Mouse (Mus musculus) frontal cortex, adult 2 months (tissue): ENCODE results near the gene E4f1. TPM values are rescaled to one million over a fixed set of nuclear protein-coding genes. Genes with fewer than 3 reads are reported as not detected.

Experiments
- DNase-seq, 2 experiments: peaks; one replicate each; pipeline ENCODE4 v3.0.0; 2022; ENCODE audit warnings: low spot score in 1 of 2; ENCODE audit errors: extremely low spot score in 1 of 2
- polyA plus RNA-seq: library from polyadenylated mRNA; depleted of rRNA; stranded (reverse); fragments of >200 nt; gene quantifications from 2 replicates; pipeline ENCODE4 v1.2.3, GENCODE M21; 2012; rRNA removed

E4f1 gene
- 86.1 and 86.4 TPM in 2 replicates for polyA plus RNA-seq

- DNase-seq = peak; percentile 98 to 99
These were observed at the start of gene E4f1, which contains the start of gene Pgp for GRCm38 (mm10) chr17:24469910-24470602. TSS of gene E4f1 (minus strand) at chr17:24470313. TSS of gene Pgp (plus strand) at chr17:24470392.

GRCm38 (mm10) chr17:24514270-24515257 lies 44.5 kb upstream of the E4f1 start:
- DNase-seq = no peak

DNA sequence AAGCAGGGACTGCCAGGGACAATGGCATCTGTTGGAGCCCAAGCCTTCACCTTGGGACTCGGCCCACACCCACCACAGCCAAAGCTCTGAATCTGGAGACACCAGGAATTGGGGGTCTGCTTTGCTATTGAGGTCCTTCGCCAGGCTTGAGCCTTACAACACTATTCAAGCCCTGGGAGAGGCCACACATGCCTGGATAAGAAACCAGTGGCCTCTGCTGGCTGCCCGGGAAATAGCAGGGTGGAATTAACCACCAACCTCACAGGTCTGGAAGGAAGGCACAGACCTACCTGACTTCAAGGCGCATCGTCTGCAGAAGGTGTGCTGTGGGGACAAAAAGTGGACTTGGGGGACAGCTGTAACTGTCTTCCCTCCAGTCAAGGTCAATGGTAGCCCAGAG lies 43.5 kb upstream of the E4f1 start:
- peak in 1 of 2 experiments; percentile 86 for DNase-seq

DNA sequence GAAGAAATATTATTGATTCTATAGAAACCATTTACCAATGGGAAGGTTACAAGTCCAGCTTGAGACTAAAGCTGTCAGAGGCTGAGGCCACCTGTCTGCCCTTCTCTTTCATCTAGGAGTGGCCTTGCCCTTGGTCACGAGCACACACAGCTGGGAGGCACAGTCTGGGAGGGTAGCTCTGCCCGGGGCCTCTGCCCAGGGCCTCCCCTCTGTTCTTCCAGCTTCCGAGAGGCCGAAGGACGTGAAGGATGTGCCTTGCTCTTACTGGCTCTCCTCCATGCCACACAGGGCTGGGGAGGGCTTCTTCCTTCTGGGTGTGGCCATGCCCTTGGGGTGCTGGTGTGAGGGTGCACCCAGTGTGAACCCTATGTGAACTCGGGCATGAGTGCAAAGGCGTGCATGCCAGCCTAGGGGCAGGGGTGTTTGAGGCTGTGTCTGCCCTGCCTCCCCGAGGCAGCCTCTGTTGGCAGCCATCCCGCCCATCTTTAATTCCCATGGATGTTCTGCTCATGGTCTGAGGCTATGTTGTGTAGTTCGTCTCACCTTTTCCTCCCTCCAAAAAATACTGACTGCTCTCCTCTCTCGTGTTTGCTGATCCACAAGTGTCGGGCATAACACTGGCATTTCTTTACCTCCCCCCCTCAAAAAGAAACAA lies 37.8 kb upstream of the E4f1 start:
- DNase-seq = no peak

DNA sequence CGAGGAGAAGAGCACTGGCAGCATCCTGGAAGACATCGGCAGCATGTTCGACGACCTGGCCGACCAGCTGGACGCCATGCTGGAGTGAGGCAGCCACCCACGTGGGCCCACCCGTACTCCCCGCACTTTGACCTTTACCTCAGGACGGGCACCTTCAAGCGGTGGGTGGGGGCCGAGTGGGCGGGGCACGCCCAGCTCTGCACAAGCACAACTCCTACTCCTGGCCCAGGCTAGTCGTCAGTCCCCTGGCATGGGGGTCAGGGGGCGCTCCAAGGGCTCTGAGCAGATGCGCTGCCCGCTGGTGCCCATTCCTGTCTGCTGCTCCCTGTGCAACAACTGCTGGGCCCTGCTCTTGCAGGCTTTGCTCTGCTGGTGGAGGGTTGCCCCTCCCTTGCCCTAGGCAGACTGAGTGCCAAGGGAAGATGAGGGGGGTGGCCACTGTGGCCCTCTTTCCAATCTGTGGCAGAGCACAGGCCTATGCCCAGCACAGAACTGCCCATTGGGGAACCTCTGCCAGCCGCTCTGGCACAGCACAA lies 37.1 kb upstream of the E4f1 start:
- DNase-seq = no peak

DNA sequence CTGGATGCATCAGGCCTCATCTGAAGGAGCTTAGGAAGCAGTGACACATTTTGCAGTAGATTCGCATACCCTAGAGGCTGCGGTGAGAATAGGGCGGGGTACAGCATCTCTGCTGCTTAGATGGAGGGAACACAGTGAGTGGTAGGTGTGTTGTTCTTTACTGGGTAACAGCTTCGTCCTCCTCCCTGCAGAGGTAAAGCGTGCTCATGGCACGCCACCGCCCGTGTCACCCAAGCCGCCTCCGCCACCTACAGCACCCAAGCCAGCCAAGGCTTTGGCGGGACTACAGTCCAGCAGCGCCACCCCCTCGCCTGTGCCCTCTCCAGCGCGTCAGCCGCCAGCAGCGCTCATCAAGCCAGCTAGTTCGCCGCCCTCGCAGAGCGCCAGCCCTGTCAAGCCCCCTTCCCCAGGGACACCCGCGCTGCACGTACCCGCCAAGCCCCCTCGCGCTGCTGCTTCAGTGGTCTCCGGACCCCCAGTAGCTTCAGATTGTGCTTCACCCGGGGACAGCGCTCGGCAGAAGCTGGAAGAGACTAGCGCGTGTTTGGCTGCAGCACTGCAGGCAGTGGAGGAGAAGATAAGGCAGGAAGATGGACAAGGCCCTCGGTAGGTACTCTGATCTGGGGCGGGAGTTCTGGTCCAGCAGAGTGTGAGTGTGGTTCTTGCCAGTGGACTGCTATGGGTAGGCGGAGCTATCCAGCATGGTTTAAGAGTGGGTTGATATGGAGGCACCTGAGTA lies 36.4 kb upstream of the E4f1 start:
- DNase-seq = peak in 1 of 2 experiments; percentile 73

DNA sequence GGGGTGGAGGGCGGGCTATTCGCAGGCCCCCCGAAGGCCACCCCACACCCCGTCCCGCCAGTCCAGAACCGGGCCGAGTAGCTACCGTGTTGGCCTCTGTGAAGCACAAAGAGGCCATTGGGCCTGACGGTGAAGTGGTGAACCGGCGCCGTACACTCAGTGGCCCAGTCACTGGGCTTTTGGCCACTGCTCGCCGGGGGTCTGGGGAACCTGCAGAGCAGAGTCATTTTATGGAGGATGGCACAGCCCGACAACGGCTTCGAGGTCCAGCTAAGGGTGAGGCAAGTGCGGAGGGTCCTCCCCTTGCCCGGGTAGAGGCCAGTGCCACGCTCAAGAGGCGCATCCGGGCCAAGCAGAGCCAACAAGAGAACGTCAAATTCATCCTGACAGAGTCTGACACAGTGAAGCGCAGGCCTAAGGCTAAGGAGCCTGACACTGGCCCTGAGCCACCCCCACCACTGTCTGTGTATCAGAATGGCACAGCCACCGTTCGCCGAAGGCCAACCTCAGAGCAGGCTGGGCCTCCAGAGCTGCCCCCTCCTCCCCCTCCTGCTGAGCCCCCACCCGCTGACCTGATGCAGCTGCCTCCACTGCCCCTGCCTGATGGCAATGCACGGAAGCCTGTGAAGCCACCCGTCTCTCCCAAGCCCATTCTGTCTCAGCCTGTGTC lies 35.3 kb upstream of the E4f1 start:
- no peak for DNase-seq

GRCm38 (mm10) chr17:24504085-24504484 lies 34.0 kb upstream of the E4f1 start:
- DNase-seq = no peak

DNA sequence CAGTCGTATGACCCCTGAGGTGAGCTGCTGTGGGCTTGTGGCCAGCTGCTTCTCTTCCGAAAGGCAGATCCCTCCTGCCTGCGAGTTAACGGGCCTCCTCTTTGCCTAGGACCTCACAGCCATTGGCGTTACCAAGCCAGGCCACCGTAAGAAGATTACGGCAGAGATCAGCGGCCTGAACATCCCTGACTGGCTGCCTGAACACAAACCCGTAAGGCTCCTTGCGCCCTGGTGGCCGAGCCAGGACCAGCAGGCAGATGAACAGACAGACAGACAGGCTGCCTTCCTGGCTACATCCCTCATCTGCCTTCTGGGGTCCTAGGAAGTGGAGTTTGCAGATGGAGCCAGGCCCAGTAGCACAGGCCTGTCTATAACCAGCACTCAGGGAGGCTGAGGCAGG lies 32.1 kb upstream of the E4f1 start:
- no peak for DNase-seq

DNA sequence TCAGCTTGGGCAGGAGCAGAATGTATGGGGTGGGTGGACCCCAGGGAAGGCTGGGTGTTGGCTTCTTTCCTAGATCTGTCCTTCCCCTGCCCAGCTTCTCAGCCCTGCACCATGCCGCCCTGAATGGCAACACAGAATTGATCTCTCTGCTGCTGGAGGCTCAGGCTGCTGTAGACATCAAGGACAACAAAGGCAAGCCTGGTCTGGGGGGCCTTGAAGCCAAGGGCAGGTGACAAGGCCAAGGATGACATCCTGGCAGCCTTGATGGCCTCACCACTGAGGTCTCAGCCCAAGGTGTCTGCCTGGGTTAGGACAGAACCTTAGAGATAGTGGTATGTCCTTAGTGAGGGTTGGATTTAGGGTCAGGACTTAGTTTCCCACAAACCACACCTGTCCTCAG lies 25.9 kb upstream of the E4f1 start:
- no peak for DNase-seq

DNA sequence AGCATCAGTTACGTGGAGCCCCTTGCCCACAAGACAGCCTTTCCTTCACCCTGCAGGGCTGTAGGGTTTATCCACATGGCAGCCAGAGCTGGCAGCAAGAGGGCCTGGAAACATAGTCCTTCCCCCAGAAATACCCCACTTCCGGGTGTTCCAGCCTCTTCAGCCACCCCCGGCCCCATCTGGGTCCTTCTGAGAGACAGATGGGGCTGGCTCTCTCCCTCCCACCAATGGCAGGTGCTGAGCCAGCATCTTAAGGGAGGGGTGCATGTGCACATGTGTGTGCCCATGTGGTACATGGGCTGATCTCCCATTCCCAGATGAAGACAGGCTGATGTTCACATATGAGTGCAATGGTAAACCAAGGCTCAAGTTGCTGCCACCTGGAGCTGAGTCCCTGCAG lies 25.3 kb upstream of the E4f1 start:
- DNase-seq = peak in 1 of 2 experiments; percentile 78

DNA sequence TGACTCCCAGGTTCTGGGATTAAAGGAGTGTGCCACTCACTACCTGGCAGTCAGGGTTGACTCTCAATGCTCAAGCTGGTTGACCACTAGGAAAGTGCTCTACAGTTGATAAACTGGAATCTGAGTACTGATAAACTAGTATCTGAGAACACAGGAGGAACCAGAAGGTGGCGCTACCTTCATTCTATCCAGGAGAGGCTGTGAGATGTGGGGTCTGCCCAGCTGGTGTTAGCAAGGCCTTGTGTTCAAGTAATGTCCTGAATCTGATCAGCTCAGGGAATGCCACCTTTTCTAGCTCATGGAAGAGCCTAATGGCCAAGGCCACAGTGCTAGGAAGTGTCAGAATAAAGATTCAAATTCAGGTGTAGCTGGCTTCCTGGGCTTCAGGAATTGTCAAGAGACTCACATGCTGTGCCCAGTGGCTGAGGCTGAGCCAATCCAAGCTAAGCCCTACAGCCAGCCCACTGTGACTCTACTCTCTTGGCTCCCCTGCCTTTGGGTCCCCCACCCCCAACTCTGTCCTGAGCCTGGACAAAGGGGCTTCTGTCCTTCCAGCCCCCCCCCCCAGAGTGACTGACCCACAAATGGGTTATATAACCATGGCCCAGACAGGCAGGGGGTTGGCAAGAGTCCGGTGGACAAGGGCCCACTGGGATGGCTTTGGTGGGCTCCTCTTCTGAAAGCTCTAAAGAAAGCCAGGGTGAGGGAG lies 24.7 kb upstream of the E4f1 start:
- DNase-seq = peak in 1 of 2 experiments; percentile 74

DNA sequence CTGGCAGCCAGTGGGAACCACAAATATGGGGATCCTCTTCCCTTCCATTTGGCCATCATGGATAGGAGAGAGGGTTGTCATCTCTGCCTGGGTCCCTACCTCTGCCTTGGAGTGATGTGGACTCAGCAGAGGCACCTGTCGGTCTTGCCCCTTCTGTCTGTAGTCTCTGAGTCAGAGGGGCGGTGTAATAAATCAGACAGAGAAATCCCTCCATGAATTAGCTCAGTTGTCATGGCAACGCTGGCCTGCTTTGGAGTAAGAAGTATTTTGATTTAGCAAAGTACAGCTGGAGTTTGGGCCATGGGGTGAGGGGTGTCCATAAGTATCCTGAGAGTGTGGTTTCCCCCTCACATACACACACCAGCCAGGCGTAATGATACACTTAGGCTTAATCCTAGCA lies 20.3 kb upstream of the E4f1 start:
- no peak for DNase-seq

DNA sequence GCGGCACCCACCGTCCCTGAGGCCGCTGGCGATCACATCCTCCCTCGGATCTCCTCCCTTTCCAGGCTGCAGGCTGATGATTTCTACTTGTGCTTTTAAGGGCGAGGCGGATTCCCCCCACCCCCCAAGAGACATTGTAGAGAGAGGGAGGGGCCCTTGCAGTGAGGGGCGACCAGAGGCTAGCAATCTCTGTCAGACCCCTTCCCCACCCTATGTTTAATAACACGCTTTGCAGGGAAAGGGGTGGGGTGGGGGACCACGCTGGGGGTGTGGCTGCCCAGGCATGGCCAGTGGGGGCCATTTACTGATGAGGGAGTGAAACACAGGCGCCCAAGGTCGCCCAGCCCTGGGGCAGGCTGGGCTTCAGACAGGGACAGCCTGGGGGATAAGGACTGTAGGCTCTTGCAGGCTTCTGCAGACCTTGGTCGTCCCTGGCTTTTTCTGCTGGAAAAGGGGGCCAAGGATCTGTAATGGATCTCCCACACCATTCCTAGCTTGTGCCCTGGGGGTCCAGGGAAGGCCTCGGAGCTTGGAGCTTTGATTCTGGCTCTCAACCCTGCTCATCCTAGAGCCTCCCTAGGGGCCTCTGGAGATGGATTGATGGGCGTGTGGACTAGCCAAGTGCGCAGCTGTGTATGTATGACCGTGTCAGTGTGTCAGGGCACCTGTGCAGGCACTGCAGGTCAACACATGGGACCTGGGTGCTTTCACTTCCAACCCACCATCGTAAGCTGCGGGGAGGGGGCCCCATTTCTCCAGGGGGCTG lies 19.3 kb upstream of the E4f1 start:
- no peak for DNase-seq

GRCm38 (mm10) chr17:24488662-24489264 lies 18.6 kb upstream of the E4f1 start:
- DNase-seq = no peak

DNA sequence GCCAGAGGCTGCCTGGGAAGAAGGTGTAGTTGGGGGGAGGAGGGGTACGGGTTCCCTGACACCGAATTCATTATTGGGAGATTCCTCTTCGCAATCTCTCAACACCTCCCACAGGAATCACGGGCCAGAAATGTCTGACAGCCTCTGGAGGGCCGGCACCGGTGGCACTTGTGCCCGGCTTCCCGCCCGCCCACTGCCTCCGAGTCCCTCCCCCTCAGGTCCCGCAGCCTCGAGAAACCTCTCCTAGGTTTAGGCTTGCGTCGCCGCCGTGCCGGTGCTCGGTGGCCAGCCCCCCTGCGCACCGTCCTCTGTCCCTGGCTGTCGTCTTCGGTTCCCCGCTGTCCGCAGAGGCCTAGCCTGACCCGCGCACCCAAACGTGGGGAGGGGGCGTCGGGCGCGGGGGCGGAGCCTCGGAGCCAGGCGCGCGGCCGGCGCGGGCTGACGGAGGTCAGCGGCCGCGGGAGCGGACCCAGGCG lies 18.1 kb upstream of the E4f1 start, which contains the start of gene Caskin1:
Caskin1 (plus strand) TSS at position 416 of the 476 bp plus-strand sequence.
- DNase-seq = peak in 1 of 2 experiments; percentile 81

DNA sequence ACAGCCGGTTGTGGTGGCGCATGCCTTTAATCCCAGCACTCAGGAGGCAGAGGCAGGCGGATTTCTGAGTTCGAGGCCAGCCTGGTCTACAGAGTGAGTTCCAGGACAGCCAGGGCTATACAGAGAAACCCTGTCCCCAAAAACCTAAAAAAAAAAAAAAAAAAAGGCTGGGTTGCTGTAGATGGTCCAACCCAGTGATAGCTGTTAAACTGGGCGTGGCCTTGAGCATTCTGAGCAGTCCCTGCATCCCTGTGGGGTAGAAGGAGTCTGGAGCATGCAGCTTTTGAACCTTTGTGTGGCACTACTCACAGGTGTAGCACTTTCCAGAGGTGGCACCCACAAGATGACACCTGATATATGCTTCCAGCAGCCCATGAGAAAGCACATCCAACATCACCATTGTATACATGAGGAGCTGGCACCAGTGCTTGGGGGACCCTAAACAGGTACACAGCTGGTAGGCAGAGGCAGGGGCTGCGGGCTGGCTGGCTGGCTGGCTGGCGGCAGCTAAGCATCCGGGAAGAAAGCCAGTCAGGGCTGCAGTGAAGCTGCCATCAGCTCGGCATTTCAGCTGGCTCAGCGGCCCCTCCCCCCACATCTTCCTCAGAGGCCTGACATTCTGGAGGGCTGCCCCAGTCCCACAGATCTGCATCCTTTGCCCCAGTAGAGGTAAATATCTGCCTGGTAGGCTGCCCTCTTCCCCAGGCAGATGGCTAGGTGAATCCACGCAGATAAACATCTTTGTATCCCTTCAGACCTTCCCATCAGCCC lies 15.2 kb upstream of the E4f1 start:
- DNase-seq = no peak
